Mouse (Mus musculus): ENCODE measurements around the gene Aqp3. TPM values are rescaled to one million over a fixed set of nuclear protein-coding genes. Genes with fewer than 3 reads are reported as not detected.

The Aqp3 gene
- total and polyA plus RNA-seq, 3 experiments = 0.12 to 0.42 TPM; not detected in 1

DNA sequence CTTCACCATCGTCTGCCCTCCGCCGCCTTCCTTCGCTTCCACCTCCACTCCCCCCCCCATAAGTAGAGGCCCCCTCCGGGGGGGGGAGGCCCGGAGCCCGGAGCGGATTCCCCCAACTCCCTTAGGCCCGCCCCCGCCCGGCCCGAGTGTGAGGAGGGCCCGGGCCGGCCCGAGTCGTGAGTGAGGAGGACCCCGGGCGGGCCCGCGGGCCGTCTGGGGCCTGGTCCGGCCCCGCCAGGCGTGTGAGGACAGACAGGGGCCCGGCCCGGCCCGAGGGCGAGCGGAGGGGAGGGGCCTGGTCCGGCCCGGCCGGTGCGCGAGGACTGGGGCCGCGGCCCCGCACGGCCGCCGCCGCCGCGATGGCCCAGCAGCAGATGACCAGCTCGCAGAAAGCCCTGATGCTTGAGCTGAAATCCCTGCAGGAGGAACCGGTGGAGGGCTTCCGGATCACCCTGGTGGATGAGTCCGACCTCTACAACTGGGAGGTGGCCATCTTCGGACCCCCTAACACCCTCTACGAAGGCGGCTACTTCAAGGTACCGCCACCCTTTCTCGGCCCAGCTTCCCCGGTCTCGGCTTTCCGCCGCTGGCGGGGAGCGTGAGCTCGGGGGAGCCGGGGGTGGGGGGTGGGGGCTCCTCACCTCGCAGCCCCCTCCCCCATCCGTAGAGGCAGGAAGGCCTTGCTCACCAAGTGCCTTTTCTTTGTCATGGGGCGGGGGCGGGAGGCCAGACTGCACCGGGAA lies 37.9 kb upstream of the Aqp3 start, which contains the start of gene Ube2r2:
Gene Ube2r2, plus strand, starts transcription at position 33 of the 743 bp plus-strand sequence.
- Histone ChIP-seq H3K79me2 (ENCODE audit: control insufficient read depth, insufficient read depth, low read length, poor library complexity) (peaks cover 24% of the 10 kb centered on the region), H3K36me3 (ENCODE audit: control insufficient read depth in 1 of 2, insufficient read depth in 2 of 2, low read length in 2 of 2) (peaks cover 0 to 31% of the 10 kb centered on the region in 2 experiments; a peak in 2 of 4 replicates), H3K9ac (ENCODE audit: control insufficient read depth, low read depth, low read length, poor library complexity, severe bottlenecking) (peak within 1 kb of the TSS; percentile 98), H3K4me3 (ENCODE audit: control insufficient read depth in 1 of 2, insufficient read depth in 1 of 2, low read depth in 2 of 2, low read length in 2 of 2) (peak within 1 kb of the TSS; percentile 94), H3K4me1 (ENCODE audit: control insufficient read depth in 1 of 2, insufficient read depth in 2 of 2, low read length in 2 of 2) (peaks cover 20 to 21% of the 10 kb centered on the region in 2 experiments), H3K9me3 (replicated peaks; ENCODE audit: insufficient read depth, low read length) (no peaks in the 10 kb centered on the region), H3K27me3 (ENCODE audit: control insufficient read depth in 1 of 2, insufficient read depth in 2 of 2, low read length in 2 of 2) (no peaks in the 10 kb centered on the region), H3K27ac (ENCODE audit: control insufficient read depth, low read depth, low read length) (peak within 1 kb of the TSS; percentile 82)
- TF ChIP-seq POLR2A (IDR thresholded peaks at IDR 0.05; ENCODE audit: control insufficient read depth in 1 of 2, insufficient read depth in 1 of 2, low read depth in 1 of 2, low read length in 2 of 2, poor library complexity in 1 of 2) (peak in 1 of 2 experiments; percentile 64; a peak in 3 of 4 replicates), MAX (IDR thresholded peaks at IDR 0.05; ENCODE audit: low read length) (no peak), RCOR1 (IDR thresholded peaks at IDR 0.05; ENCODE audit: low read depth, low read length) (no peak), MYB (IDR thresholded peaks at IDR 0.05; ENCODE audit: low read depth, low read length) (no peak)
- peak; percentile 63 for DNase-seq (ENCODE audit: low read depth, low spot score)

DNA sequence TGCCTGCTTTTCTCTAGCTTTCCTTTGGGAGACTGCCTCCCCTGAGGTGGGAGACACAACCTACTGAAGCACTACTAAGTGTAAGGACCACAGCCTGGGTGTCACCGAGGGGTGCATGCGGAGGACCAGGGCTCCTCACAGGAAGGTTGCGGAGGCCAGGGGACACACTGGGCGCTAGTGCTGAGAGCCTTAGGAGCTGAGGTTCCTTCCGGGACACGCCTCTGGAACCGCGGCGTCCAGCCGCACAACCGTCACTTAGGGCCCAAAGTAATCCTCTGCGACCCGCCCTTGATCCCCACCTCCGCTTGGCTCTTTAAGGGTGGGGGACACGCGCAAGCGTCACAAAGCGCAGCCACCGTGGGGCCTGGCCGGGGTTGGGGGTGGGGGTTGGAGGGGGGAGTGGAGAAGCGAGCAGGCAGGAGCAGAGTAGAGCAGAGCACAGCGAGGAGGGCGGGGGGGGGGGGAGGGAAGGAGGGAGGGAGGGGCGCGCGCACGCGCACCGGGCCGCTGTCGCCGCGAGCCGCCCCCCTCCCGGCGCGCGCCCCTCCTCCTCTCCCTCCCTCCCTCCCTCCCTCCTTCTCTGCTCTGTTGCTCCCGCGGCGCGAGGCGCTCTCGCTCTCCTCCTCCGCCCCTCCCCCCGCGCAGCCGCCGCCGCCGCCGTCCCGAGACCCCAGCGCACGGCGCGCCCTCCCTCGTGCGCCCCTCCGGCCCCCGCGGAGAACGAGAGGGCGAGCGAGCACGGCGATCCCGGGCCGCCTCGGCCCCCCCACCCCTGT lies 37.1 kb upstream of the Aqp3 start:
- no peaks in the 10 kb centered on the region for H3K27me3 ChIP-seq (ENCODE audit: control insufficient read depth in 1 of 2, insufficient read depth in 2 of 2, low read length in 2 of 2)
- peak overlapping the region; percentile 82 for H3K27ac ChIP-seq (ENCODE audit: control insufficient read depth, low read depth, low read length)
- DNase-seq (ENCODE audit: low read depth, low spot score) = peak; percentile 86
- H3K9ac ChIP-seq (ENCODE audit: control insufficient read depth, low read depth, low read length, poor library complexity, severe bottlenecking) = peak overlapping the region; percentile 98
- no peaks in the 10 kb centered on the region for H3K9me3 ChIP-seq (replicated peaks; ENCODE audit: insufficient read depth, low read length)
- H3K36me3 ChIP-seq (ENCODE audit: control insufficient read depth in 1 of 2, insufficient read depth in 2 of 2, low read length in 2 of 2) = peaks cover 0 to 31% of the 10 kb centered on the region in 2 experiments; a peak in 2 of 4 replicates
- H3K4me1 ChIP-seq (ENCODE audit: control insufficient read depth in 1 of 2, insufficient read depth in 2 of 2, low read length in 2 of 2) = peaks cover 21 to 24% of the 10 kb centered on the region in 2 experiments
- peaks cover 24% of the 10 kb centered on the region for H3K79me2 ChIP-seq (ENCODE audit: control insufficient read depth, insufficient read depth, low read length, poor library complexity)
- H3K4me3 ChIP-seq (ENCODE audit: control insufficient read depth in 1 of 2, insufficient read depth in 1 of 2, low read depth in 2 of 2, low read length in 2 of 2) = peak overlapping the region; percentile 94
- TF ChIP-seq BHLHE40 (IDR thresholded peaks at IDR 0.05; ENCODE audit: borderline replicate concordance, low read depth, low read length) (no peak; the same call in 1 of the 2 replicates), MYC (IDR thresholded peaks at IDR 0.05; ENCODE audit: low read depth, low read length) (0 out of 2 replicates have a peak, but pooled peaks have one; percentile 20), NELFE (IDR thresholded peaks at IDR 0.05; ENCODE audit: low read depth, low read length) (peak; percentile 59), GATA1 (IDR thresholded peaks at IDR 0.05; ENCODE audit: low read depth, low read length) (no peak), TCF12 (IDR thresholded peaks at IDR 0.05; ENCODE audit: low read depth, low read length) (0 out of 2 replicates have a peak, but pooled peaks have one; percentile 28), POLR2AphosphoS2 (IDR thresholded peaks at IDR 0.05; ENCODE audit: low read length) (0 out of 2 replicates have a peak, but pooled peaks have one; percentile 48), EP300 (IDR thresholded peaks at IDR 0.05; ENCODE audit: low read depth in 1 of 2, low read length in 2 of 2) (peak in 1 of 2 experiments; percentile 14; a peak in 1 of 4 replicates), MAZ (IDR thresholded peaks at IDR 0.05; ENCODE audit: low read depth, low read length) (peak; percentile 88; the same call in 1 of the 2 replicates), MAX (IDR thresholded peaks at IDR 0.05; ENCODE audit: low read length) (0 out of 2 replicates have a peak, but pooled peaks have one; percentile 18), USF2 (IDR thresholded peaks at IDR 0.05; ENCODE audit: borderline replicate concordance in 1 of 2, insufficient read depth in 1 of 2, low read depth in 1 of 2, low read length in 2 of 2) (no peak), MAFK (IDR thresholded peaks at IDR 0.05; ENCODE audit: borderline replicate concordance, low read depth, low read length) (no peak), POLR2AphosphoS5 (IDR thresholded peaks at IDR 0.05; ENCODE audit: borderline replicate concordance, low read depth, low read length) (no peak), CHD1 (IDR thresholded peaks at IDR 0.05; ENCODE audit: low read depth, low read length) (no peak; the same call in 1 of the 2 replicates), KAT2A (conservative IDR thresholded peaks at IDR 0.05; ENCODE audit: low read depth, low read length) (no peak), ZMIZ1 (IDR thresholded peaks at IDR 0.05; ENCODE audit: low read depth, low read length) (peak; percentile 45), CTCF (IDR thresholded peaks at IDR 0.05 in 2 of 3, conservative IDR thresholded peaks at IDR 0.05 in 1 of 3; ENCODE audit: control insufficient read depth in 1 of 3, insufficient read depth in 1 of 3, low read depth in 2 of 3, low read length in 3 of 3, poor library complexity in 1 of 3, severe bottlenecking in 1 of 3) (no peak), JUND (IDR thresholded peaks at IDR 0.05; ENCODE audit: low read depth, low read length) (no peak), CHD2 (IDR thresholded peaks at IDR 0.05; ENCODE audit: low read length) (no peak), ELF1 (IDR thresholded peaks at IDR 0.05; ENCODE audit: low read depth, low read length) (peak; percentile 30; the same call in 1 of the 2 replicates), SIN3A (IDR thresholded peaks at IDR 0.05; ENCODE audit: low read length) (peak; percentile 58), UBTF (IDR thresholded peaks at IDR 0.05; ENCODE audit: borderline replicate concordance, insufficient read depth, low read depth, low read length) (no peak; the same call in 1 of the 2 replicates), RCOR1 (IDR thresholded peaks at IDR 0.05; ENCODE audit: low read depth, low read length) (0 out of 2 replicates have a peak, but pooled peaks have one; percentile 26), ZC3H11A (IDR thresholded peaks at IDR 0.05; ENCODE audit: low read depth, low read length) (no peak), HCFC1 (IDR thresholded peaks at IDR 0.05; ENCODE audit: low read depth, low read length) (peak; percentile 54; the same call in 1 of the 2 replicates)

All from MEL (cell line).